Mouse (Mus musculus) urinary bladder, adult 2 months (tissue): Measurements from ENCODE around the gene Tspoap1. TPM values are rescaled to one million over a fixed set of nuclear protein-coding genes. Genes with fewer than 3 reads are reported as not detected.
A peak's percentile ranks its signal among the peaks of the same experiment; 100 is the strongest.

Source experiments
- DNase-seq: peaks from one replicate; pipeline ENCODE4 v3.0.0; 2022; ENCODE audit warnings: low spot score
- polyA plus RNA-seq: library from polyadenylated mRNA; depleted of rRNA; stranded (reverse); fragments of >200 nt; gene quantifications from 2 replicates; pipeline ENCODE4 v1.2.3, GENCODE M21; 2012

The Tspoap1 gene
- polyA plus RNA-seq, 1 experiment, result 11.4 TPM

DNA sequence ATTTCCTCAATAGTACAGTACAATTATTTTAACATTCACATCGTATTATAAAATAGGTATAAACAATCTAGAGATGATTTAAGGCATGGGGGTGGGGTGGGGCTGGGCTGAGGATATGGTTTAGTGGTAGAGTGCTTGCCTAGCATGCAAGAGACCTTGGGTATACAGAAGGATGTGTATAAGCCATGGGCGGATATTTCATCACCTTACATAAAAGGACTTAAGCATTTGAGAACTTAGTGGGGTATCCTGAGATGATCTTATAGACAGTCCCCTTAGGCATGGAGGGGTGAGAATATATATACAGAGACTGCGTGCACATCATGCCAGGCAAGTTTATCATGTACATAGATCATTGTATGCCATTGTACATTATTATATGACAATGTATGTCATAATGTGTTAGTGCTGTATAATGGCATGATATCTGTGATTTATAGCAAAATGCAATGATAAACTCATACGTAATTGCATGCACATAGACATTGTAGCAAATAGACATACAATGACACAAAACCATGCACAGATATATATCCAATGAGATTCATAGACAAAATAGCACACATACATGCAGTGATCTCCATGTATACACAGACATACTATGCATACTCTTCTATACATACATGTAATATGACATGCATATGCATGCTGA is 1.3 kb upstream of the Tspoap1 start:
- DNase-seq, result no peak

- no peak for DNase-seq
Observed at GRCm38 (mm10) chr11:87759609-87760005, 734 bp upstream of the Tspoap1 start.

GRCm38 (mm10) chr11:87761181-87761721 is 910 bp downstream of the Tspoap1 start:
- no peak for DNase-seq

GRCm38 (mm10) chr11:87761806-87762701 is 1.7 kb downstream of the Tspoap1 start:
- no peak for DNase-seq

DNA sequence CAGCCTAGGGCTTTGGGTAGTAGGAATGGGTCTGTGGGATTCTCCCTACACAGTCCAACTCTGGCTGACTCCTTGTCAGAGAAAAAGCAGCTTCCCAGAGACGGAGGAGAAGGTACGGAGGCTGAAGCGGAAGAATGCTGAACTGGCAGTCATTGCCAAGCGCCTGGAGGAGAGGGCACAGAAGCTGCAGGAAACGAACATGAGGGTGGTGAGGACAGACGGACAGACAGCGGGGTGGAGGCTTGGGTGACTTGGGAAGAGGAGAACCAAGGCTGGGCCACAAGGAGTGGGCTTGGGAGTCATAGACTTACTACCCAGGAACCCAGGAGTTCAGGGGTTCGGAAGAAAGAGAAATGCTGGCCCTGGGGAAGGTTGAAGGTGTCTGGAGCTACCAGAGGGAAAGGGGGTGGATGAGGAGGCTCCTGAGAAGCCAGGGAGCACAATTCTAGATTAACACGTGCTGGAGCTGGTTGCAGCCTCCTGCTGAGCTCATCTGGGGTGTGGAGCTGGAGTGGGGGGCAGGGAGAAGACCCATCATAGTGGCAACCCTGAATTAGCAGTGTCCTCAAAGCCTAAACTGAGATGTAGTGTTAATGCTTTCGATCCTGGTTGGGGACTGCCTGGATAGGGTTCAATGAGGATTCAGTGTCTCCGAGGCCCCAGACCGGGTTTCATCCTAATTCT is 2.5 kb downstream of the Tspoap1 start:
- no peak for DNase-seq

DNA sequence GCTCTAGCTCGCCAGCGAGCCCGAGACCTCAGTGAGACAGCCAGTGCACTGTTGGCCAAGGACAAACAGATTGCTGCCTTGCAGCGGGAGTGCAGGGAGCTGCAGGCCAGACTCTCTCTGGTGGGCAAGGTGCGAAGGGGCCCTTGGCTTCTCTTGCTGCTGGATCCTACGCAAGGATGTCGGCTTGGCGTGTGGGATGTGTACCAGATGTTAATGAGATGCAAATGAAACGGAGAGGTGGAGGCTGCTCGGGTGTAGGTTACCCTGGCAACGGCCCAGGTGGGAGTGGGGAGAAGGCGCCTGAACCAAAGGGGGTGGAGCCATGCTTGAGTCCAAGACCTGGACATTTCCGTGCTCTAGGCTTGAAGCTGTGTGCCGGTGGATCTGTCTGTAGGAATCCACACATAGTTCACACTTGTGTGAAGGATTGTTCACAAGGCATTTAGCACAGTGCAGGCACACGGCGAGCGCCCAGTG is 3.2 kb downstream of the Tspoap1 start:
- no peak for DNase-seq

DNA sequence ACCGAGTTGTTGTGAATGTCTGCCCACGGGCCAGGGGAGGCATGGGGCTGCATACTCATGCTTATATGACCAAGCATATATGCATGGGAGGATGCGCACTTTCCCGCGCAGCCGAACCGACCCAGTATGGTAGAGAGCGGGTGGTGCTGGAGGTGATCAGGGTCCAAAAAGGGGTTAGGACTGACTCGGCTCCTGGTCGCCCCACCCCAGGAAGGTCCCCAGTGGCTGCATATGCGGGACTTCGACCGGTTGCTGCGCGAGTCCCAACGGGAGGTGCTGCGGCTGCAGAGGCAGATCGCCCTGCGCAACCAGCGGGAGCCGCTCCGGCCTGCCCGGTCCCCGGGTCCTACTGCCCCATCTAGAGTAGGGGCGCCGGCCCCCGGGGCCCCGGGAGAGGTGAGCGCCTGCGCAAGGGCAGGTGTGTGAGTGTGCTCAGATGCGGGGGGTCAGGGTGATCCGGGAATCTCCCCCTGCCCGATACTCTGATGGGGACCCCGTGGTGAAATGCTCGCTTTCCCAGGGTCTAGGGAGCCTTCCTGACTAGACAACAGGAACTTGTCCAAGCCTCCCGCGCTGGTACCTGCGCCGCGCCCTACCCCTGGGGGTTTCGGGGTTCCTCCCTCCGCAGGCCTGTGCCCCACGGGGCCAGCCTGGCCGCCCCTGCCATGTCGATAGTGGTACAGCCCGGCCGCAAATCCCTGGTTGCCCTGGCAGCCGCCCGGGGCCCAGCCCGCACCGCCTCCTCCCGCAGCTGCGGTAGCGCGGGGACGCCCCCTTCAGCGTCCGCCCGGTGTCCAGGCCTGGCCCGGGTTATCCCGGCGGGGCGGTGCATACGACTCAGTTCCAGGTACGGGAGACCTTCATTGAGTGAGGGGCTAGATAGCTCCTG is 3.9 kb downstream of the Tspoap1 start:
- no peak for DNase-seq

DNA sequence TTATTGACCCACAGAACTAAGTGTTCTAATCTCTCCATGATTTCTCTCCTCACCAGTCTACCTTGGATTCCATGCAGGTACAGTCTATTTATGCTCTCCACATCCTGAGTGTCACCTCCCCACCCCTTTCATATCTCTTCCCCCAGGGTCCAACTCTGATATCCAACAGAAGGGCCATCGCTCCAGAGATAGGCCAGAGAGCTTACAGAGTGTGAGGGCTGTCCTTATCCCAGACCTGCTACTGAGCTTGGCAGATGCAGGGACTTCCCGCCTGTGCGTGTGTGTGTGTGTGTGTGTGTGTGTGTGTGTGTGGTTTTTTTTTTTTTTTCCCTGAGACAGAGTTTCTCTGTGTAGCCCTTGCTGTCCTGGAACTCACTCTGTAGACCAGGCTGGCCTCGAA is 8.4 kb downstream of the Tspoap1 start:
- DNase-seq, result no peak

- DNase-seq, result peak; percentile 61
Observed at GRCm38 (mm10) chr11:87770989-87771388, 10.6 kb downstream of the Tspoap1 start.

- no peak for DNase-seq
Observed at GRCm38 (mm10) chr11:87772354-87772753, 12.0 kb downstream of the Tspoap1 start.

DNA sequence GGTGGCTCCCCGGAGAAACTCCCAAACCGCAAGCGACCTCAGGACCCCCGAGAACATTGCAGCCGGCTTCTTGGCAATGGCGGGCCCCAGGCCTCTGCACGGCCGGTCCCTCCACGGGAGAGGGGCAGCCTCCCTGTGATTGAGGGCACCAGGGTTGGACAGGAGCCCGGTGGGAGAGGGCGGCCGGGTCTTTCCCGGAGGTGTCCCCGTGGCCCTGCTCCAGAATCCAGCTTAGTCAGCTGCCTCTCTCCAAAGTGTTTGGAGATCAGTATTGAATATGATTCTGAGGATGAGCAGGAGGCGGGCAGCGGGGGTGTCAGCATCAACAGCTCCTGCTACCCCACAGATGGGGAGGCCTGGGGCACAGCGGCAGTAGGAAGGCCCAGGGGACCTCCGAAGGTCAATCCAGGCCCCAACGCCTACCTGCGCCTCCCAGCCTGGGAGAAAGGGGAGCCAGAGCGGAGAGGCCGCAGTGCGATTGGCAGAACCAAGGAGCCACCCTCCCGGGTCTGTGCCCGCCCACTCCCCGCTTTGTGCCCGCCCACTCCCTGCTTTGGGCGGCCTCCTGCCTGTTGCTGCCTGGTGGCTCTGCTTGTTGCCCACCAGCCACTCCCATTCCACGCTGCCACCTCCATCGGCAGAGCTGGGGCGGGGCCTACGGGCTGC is 17.9 kb downstream of the Tspoap1 start:
- no peak for DNase-seq

GRCm38 (mm10) chr11:87778915-87779314 is 18.6 kb downstream of the Tspoap1 start:
- no peak for DNase-seq

DNA sequence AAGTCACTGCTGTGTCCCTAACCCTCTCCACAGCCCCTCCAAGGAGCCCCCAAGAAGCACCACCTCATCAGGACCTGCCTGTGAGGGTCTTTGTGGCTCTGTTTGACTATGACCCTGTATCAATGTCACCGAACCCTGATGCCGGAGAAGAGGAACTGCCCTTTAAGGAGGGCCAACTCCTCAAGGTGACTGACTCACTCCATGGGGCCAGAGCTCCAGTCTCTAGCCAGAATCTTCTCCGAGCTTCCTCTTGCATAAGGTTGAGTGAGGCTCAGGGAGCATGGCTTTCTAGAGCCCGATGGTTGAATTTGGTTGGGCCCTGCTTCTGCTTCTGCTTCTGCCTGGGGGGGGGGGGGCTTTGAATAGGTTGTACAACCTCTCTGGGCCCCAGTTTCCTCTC is 19.1 kb downstream of the Tspoap1 start:
- no peak for DNase-seq

- DNase-seq, result no peak
Observed at GRCm38 (mm10) chr11:87780130-87780529, 19.8 kb downstream of the Tspoap1 start.

- no peak for DNase-seq
Observed at GRCm38 (mm10) chr11:87790088-87790487, 29.7 kb downstream of the Tspoap1 start.

- DNase-seq, result no peak
Observed at GRCm38 (mm10) chr11:87793460-87793859, 33.1 kb downstream of the Tspoap1 start, which contains the start of gene Mpo. Mpo (plus strand) TSS chr11:87793581.

DNA sequence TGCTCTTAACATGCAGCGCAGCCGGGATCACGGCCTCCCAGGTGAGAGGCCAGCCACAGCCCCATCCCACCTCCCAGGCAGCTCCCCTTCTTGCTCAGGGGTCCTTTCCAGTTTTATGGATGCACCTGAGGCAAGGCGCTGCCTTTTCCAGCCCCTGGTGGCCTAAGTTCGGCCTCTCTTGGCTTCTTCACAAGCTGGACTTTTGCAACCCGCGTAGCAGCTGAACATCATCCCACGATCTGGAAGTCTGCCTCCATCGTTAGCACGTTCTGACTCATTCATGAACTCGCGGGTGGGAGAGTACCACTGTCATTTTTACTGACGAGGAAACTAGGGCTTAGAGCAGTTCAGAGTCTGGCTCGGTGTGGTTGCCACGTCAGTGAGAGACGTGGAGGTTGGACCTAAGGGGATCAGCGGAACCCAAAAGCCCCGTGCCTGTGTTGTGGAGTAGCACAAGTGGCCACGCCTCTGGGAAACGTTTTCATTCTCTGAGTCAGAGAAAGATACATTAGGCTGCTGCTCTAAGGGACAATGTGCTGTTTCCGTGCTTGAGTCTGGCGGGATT is 41.5 kb downstream of the Tspoap1 start:
- DNase-seq, result no peak

GRCm38 (mm10) chr11:87802621-87803020 is 42.3 kb downstream of the Tspoap1 start:
- DNase-seq, result no peak

GRCm38 (mm10) chr11:87805448-87805847 is 45.1 kb downstream of the Tspoap1 start:
- DNase-seq, result no peak

DNA sequence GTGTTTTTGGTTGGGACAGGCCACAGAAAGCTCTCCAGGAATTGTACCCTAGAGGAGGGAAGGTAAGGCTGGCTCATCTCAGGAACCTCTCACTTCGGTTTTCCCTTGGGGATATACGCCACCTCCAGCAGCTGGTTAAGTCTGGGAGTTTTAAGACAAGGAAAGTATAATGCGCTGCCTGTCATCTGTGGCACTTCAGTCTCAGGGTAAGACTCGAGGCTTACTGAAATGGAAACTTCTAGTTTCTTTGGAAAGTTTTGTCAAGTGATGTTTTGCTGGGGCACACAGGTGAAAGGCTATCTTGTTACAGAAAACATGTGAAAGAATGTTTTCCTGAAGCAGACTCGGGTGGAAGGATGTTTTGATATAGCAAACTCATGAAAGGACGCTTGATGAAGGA is 47.1 kb downstream of the Tspoap1 start:
- no peak for DNase-seq
